Mouse (Mus musculus): ENCODE measurements around the gene Kif22. TPM values are rescaled to one million over a fixed set of nuclear protein-coding genes. Genes with fewer than 3 reads are reported as not detected.
"Not testable (repeated sequence)": the region's sequence is repeated elsewhere in the genome, so short reads cannot be mapped to it uniquely, and the experiment has no call there.

The Kif22 gene
- 1 to 10 TPM in 3 of 4 experiments, not detected in 1; 1.2 to 2.2 (median 1.6) TPM for total RNA-seq (2022)

DNA sequence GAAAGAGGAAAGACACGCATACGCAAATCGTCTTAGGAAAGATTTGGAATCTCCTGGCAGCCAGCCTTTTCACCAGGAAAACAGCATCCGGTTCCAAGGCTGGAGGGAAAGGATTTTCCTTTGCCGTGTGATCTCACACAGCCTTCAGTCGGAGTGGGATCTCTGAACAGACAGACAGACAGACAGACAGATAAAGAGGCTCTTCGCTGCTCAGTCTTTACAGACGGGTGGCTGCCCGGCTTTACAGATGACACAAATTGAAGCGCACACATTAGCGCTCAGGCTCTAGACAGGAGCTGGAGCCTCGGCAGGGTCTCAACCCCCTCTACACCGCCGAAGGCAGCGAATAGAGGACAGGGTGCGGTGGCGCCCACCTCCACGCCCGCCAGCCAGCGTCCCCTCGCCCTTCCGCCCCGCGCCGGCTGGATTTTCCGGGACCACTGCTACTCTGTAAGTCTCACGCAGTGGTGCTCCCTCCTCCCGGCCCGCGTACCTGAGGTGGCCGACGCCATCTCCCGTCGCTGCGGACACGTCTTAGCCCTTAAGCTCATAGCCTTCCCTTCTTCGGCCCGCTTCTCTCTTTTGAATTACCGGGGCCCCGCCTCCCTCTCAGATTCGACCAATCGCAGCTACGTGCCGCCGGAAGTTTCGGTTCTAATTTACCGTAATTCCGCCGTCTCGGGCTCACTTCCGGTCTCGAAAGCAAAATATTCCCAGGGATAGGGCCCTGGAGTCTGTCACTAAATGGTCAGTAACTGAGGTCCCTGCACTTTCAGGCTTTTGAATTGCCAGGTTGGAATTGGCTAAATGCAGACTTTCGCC, at the start of gene Kif22:
Gene Kif22, minus strand, starts transcription at position 621 of the 822 bp plus-strand sequence.
- peak; percentile 93 for DNase-seq (ENCODE audit: low spot score)

DNA sequence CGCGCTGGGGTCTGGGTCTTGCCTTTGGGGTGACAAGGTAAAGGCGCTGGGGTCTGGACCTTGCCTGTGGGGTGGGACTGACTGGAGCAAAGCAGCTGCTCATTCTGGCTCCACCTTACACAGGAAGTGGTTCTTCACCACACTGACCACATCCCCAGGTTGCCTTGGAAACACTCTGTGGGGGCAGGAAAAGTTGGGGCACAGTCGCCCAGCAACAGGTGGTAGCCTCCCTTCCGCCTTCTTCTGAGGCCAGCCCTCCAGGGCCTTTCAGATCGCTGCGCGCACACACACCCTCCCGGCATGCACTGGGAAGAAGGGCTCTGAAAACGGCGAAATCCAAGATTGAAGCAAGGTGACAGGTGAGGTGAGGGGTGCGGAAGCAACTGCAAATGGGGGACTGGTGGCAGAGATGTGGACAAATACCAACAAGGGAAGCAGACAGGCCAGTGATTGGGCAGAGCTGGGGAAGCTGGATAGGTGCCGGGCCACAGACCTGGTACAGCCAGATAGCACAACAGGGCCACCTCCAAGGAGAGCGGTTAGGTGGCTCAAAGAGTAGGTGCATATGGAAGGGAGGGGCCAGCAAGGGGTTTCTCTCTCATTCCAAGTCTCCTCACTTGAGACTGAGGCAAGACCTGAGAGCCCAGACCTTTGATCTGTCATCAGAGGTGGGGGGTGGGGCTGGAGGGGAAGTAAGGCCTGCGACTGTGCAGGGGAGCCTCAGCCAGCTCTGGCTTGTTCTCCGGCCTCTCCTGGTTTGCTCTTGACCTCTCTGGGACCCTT, 49.0 kb upstream of the Kif22 start, which contains the start of gene AI467606:
Gene AI467606, plus strand, starts transcription at position 246 of the 783 bp plus-strand sequence.
- DNase-seq (ENCODE audit: low spot score): peak; percentile 69

DNA sequence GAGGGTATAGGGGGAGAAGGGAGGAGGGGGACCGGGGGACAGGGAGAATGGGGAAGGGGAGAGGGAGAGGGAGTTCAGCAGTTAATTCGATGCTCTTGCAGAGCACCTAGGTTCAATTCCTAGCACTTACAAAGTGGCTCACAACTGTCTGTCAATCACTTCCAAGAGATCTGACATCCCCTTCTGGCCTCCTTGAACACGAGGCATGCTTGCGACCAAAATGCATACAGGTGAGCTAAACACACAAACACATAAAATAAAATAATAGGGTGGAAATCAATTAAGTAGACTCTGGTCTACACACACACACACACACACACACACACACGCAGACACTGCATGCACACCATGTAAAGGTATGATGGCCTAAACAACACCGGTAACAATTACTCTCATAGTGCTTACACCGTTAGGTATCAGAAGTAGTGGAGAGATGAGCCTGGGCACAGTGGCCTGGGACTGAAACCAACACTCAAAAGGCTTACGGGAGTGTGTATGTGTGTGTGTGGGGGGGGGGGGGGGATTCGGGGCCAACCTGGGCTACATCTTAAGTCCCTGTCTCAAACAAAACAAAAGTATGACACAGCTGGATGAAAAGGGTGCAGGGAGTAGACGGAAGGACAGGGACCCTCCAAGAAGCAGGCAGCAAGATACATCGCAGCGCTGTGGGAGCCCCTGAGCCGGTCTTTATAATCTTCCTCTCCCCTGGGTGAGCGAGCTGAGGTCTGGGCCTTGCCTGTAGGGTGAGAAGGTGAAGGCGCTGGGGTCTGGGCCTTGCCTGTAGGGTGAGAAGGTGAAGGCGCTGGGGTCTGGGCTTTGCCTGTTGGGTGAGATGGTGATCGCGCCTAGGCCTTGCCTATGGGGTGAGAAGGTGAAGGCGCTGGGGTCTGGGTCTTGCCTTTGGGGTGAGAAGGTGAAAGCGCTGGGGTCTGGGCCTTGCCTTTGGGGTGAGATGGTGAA, 48.2 kb upstream of the Kif22 start:
- DNase-seq (ENCODE audit: low spot score): no peak

DNA sequence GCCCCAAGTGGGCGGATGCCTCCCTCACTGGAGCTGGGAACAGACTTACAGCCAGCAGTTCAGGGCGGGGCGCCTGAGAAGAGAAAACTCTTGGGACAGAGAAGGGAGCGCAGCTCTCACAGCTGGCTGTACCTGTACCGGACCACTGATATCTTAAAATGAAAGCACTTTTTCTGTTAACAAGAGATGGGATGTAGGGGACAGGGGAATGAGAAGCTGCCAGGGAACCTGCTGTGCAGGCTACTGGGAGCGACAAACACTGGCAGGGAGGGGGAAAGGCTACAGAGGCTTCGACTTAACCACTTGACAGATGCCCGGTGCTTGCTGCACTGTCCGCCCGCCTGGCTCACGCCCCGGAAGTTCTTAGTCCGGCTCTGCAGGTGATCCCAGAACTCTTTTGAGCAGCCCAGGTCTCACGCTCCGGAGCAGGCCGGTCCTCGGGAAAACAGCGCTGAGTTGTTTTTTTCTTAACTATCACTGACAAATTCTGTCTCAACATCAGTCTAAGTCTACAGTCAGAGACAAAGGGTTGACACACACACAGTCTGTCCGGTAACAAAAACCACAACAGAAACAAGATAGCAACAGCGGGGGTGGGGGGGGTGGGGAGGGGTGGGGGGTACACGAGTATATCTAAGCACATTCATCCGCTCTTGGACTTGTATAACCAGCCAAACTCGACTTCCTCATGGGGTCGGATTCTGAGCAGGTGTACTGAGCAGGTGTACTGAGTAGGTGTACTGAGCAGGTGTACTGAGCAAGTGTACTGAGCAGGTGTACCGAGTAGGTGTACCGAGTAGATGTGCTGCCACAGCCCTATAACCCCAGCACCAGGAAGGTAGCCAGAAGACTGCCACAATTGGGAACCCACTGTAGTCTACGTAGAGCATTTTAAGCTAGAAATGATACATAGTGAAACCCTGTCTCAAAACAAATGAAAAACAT, 46.9 kb upstream of the Kif22 start:
- DNase-seq (ENCODE audit: low spot score): no peak

DNA sequence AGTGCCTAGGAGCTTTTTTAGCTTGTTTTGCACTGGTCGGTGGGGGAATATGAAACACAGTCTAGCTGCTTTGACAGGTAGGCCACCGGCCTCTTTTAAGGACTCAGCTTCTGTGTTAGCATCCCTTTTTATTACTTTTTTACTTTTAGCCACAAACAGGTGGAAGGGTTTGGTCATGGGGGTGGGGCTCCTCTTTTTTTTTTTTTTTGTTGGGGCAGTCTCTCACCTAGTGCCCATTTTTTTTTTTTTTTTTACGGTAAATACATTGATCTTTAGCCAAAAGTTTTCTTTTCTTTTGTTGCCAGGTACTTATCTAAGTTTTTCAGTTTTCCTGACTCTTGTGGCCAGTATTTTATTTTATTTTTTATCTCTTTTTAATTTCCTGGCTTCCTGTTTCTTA, 45.8 kb upstream of the Kif22 start:
- DNase-seq (ENCODE audit: low spot score): no peak

DNA sequence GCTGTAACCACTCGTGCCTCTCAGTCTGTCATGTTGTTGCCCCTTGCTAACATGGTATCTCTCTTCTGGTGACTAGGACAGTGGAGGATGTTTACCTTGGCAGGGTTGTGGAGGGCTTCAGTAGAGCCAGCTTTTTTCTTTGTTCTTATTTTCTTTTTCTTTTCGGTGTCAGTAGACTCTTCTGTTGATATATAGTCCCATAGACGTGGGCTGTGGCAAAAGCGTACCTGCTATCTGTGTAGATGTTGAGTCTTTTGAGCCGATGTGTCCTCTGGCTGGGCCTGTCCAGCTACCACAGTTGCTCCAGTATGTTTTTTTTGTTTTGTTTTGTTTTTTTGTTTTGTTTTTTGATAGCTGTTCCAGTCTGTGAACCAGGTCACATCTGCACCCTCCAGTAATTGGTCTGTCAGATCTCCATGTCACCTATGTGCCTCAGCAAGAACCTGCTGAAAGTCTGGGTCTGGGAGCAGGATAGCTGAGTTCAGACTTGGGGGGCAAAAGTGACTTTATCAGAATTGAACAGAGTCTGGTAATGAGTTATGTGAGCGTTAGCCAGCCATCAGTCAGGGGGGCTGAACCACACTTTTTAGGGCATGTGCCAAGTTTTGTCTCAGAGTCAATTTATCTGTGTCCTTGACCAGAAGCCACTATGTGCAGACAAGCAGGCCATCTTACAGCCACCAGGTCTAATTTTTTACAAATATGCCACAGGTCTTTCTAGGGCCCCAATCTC, 45.2 kb upstream of the Kif22 start, which contains the start of gene Zg16:
Gene Zg16, minus strand, starts transcription at position 51 of the 733 bp plus-strand sequence.
- not testable (repeated sequence) for DNase-seq (ENCODE audit: low spot score)

DNA sequence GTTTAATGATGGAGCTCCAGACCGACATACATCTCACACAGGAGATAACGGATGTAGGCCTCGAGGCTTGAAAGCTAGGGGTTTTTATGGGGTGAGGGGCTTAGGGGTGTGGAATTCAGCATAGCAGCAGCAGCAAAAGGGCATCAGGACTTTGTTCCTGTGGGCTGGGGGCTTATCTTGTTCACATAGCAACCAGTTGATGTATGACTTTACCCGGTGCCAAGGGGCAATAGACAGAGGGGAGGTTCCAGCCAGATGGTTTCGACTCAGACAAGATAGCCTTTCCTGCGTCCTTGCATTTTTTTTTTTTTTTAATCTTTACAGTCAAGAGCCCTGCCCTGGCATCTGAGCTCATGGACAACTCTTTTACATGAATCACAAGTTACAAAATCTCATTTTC, 43.5 kb upstream of the Kif22 start:
- not testable (repeated sequence) for DNase-seq (ENCODE audit: low spot score)

DNA sequence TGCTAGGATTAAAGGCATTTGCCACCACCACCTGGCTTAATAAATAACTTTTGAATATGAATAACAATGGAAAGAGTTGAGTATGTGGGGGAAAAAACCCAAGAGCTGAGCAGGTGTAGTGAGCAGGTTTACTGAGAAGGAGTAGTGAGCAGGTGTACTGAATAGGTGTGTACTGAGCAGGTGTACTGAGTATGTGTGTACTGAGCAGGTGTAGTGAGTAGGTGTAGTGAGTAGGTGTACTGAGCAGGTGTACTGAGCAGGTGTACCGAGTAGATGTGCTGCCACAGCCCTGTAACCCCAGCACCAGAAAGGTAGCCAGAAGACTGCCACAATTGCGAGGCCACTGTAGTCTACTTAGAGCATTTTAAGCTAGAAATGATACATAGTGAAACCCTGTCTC, 42.5 kb upstream of the Kif22 start:
- DNase-seq (ENCODE audit: low spot score): no peak

DNA sequence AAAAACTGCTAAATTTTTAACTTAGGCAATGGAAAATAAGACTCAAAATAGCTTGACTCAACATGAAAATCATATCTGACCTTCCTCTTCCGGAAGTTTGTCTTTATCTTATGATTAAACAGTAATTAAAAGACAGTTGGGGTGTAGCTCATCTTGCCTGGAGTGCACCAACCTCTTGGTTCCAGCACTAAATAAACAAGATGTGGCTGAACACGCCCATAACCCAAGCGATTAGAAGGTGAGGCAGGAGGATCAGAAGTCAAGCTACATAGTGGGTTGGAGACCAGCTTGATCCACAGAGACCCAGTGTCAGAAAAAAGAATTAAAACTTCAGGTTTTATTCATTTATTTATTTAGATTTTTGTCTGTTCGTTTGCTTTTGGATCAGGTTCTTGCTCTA, 41.4 kb upstream of the Kif22 start:
- DNase-seq (ENCODE audit: low spot score): no peak

DNA sequence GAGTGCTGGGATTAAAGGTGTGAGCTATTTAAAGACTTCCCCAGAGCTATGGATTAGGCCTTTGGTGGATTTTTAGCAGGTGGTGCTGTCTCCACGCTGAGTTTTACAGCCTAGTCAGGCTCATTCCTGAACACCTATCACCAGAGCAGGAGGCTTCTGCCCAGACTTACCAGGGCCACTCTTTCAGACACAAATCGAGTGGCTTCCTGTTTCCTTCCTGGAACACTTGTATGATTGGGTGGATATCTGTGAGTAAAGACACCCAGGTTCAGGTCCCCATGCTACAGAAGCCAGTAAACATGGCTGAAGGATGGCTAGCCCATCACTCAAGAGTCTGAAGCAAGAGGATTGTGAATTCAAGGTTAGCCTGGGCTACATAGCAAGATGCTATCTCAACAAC, 40.7 kb upstream of the Kif22 start:
- DNase-seq (ENCODE audit: low spot score): no peak

DNA sequence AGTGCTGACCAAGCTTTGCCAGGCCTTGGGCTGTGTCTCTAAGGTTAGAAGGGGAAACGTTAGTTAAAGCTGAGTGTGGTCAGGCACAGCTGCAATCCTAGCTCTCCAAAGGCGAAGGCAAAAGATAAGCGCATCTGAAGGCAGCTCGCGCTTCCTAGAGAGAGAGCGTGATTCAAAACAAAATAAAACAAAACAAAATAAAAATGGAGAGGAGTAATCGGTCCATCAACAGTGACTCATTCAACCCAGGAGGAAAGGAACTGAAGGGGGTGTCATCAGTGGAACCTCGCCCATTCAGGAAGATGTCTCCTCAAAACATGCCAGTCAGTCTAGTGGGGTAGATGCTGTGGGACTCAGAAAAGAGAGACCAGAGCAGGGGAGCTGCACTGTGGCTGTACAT, 40.0 kb upstream of the Kif22 start:
- DNase-seq (ENCODE audit: low spot score): no peak

DNA sequence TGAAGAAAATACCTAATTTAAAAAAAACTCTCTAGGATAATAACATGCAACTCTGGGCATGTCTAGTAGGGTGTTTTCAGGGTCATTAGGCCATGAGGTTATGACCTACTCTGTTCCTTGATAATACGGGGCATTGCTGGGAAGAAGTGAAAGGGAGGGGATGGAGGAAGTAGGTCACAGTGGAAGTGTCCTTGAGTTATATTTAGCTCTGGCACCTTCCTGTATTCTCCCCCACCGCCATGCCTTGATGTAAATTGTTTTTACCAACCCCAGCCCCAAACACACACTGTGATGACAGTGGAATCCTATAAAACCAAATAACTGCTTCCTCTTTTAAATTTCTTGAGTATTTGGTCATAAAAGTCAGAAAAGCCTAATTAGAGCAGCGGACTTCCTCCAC, 37.8 kb upstream of the Kif22 start:
- DNase-seq (ENCODE audit: low spot score): no peak

DNA sequence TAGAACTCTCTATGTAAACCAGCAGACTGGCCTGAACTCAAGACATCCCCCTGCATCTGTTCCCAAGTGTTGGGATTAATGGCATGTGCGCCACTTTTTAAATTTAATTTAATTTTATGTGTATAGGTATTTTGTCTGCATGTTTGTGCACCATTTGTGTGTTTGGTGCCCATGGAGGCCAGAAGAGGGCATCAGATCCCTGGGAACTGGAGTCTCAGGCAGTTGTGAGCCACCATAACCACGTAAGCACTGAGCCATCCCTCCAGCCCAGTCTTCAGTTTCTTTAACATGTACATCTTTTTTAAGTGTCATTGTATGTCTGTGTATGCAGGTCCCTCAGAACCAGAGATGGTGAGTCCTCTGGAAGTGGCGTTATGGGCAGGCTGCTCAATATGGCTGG, 35.4 kb upstream of the Kif22 start:
- no peak for DNase-seq (ENCODE audit: low spot score)

DNA sequence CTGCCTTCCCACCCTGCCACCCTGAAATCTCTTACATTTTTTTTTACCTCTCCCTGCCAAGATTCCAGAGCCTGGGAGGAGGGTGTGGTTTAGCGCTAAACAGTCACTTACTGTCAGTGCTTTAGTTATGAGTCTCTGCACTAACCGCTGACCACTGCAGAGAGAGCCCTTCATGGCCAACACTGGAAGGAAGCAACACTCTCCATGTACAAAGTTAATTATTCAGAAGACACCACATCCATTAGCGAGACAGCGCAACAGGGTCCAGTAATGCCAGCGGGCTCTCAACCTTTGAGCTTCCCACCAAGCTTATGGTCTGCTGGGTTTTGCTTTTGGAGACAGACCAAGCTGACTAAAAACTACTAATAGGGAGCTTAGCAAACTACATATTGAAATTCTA, 33.9 kb upstream of the Kif22 start:
- DNase-seq (ENCODE audit: low spot score): no peak

DNA sequence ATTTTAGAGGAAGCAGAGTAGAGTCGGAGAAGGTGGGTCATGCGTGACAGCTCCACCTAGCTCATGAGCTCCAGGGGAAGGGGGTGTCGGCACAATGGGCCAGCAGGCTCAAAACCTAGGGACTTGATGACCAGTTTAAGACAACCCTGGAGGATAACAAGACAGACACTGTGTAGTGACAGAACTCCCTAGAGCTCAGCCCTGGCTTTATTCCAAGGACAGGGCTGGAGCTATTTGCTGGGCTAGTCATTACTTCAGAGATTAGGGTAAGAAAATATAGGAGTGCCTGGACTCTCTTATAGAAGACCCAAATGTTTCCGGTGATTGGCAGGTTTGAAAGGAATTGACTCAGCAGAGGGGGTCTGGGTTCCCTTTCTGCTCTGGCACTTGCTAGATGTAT, 30.9 kb upstream of the Kif22 start:
- DNase-seq (ENCODE audit: low spot score): no peak

DNA sequence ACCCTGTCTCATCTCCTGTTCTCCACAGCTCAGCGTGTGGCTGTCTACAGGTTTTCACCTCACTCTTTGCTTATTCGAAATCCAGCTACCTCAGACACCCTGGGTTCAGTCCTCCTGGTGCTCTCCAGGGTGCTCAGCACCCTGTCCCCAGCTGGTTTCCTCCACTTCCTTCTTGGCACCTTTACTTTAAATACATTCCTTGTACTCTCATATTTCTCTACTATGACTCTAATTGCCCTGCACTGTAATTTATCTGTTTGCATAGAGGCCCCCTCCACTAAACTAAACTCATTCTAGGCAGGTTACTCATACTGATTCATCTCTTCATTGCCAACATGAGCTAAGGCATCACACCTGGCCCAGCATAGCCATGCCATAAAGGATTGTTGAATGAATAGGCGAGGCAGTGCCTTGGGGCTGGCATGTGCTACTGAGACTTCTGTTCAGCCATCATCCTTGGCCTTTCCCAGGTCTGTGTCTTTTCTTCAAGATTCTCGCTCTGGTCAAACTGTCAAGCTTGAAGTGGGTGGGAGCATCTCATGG, 28.7 kb upstream of the Kif22 start:
- DNase-seq (ENCODE audit: low spot score): no peak

DNA sequence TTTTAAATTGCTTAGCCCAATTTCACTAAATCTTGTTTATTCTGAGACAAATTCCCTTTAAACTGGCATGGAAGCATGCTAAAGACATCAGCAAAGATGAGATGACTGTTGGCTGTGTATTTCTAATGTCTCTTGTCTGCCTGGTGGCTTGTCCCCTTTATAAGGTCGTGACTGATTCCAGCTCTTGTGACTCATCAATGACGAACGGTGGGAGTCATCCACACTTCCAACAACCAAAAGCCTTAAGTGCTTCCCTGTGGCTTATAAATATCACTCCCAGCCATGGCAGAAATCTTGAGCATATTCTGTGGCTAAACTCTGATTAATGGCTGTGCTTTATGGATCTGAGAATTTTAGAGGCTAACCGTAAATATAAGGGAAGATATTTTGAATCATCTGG, 24.0 kb upstream of the Kif22 start:
- no peak for DNase-seq (ENCODE audit: low spot score)

DNA sequence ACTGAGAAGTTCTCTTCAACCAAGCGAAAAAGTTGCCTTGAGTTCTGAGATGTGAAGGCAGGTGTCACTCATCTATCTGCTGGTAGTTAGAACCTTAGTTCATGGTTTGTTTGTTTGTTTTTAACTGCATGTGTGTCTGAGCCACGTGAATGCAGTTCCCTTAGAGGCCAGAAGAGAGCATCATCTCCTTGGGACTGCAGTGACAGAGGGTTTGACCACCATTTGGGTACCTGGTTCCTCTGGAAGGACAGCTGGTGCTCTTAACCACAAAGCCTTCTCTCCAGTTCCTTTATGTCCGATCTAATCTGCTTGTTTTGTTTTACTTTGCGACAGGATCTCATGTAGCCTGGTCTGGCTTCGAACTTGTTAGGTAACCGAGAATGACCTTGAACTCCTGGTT, 23.3 kb upstream of the Kif22 start:
- DNase-seq (ENCODE audit: low spot score): no peak

DNA sequence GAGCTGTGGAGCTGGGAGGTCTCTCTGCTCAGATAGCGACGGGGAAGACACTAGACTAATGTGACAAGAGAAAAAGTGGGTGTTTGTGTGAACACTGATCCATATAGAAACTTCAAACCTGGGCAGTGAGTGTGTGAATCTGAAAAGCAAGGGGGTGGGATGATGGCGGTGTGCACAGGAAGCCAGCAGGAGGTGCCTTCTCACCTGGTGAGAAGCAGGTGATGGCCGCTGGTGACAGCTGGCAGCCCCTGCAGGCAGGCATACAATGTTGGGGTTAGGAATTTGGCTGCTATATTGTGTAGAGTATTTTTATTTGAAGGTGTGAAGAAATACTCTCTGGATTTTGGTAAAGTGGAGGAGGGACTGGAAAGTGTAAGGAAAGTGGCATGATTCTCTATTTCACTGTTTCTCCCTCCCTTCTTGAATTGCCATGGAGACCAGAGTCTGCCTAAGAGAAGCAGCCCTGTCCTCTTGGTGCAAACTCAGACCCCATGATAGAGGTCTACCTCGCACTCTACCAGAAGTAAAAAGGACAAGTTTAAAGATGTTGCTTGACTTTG, 12.8 kb upstream of the Kif22 start:
- no peak for DNase-seq (ENCODE audit: low spot score)
